Mouse (Mus musculus) lung, postnatal 0 days (tissue): ENCODE results near the gene Fli1.

Source experiments
- CTCF ChIP-seq: IDR thresholded peaks from 2 replicates; pipeline ENCODE4 v1.5.1; 2016; ENCODE audit warnings: antibody characterized with exemption, mild to moderate bottlenecking
- EP300 ChIP-seq: IDR thresholded peaks from 2 replicates; pipeline ENCODE4 v1.6.1; 2016; ENCODE audit warnings: antibody characterized with exemption, mild to moderate bottlenecking, control low read depth

GRCm38 (mm10) chr9:32531588-32531987, 11.1 kb downstream of the Fli1 start:
- TF ChIP-seq CTCF (no peak), EP300 (no peak)
